Mouse (Mus musculus) G1E (cell line): Measurements from ENCODE around the gene Gm45140. TPM values are rescaled to one million over a fixed set of nuclear protein-coding genes. Genes with fewer than 3 reads are reported as not detected.

Source experiments
- ATAC-seq: 2 replicates; pipeline ENCODE4 v1.8.0; 2016; ENCODE audit warnings: mild to moderate bottlenecking; ENCODE audit not compliant: insufficient number of reproducible peaks, poor library complexity, low FRiP score, severe bottlenecking; ENCODE audit errors: extremely low read depth
- DNase-seq: peaks from one replicate; pipeline ENCODE4 v3.0.0; 2012; ENCODE audit warnings: low spot score
- H3K27me3 ChIP-seq: 2 replicates; pipeline ENCODE4 v1.6.1; 2012; ENCODE audit warnings: mild to moderate bottlenecking, low read length, inconsistent platforms; ENCODE audit not compliant: insufficient read depth
- H3K36me3 ChIP-seq: replicated peaks from 2 replicates; pipeline ENCODE3; 2012; ENCODE audit warnings: mild to moderate bottlenecking, inconsistent platforms
- H3K4me1 ChIP-seq: 2 replicates; pipeline ENCODE4 v1.6.1; 2012; ENCODE audit warnings: low read depth, low read length, inconsistent platforms, mixed read lengths; ENCODE audit not compliant: insufficient read depth
- H3K4me3 ChIP-seq: 2 replicates; pipeline ENCODE4 v1.5.1; 2012; ENCODE audit warnings: low read depth, mild to moderate bottlenecking, inconsistent platforms, low read length, moderate library complexity, mixed read lengths
- H3K9me3 ChIP-seq: replicated peaks from 2 replicates; pipeline ENCODE4 v1.6.1; 2012; ENCODE audit warnings: inconsistent platforms
- CTCF ChIP-seq: IDR thresholded peaks from 2 replicates; pipeline ENCODE4 v1.5.1; 2012; ENCODE audit warnings: low read depth, low read length, inconsistent platforms, mixed read lengths
- GATA1 ChIP-seq: IDR thresholded peaks from 2 replicates; pipeline ENCODE4 v1.6.1; 2012; ENCODE audit warnings: borderline replicate concordance, low read length, inconsistent platforms, mixed read lengths
- GATA2 ChIP-seq: IDR thresholded peaks from 2 replicates; pipeline ENCODE4 v1.6.1; 2012; ENCODE audit warnings: low read depth, low read length, inconsistent platforms, borderline replicate concordance
- POLR2AphosphoS5 ChIP-seq: IDR thresholded peaks from 2 replicates; pipeline ENCODE4 v1.6.1; 2012; ENCODE audit warnings: low read depth, low read length, inconsistent platforms; ENCODE audit not compliant: insufficient replicate concordance
- TAL1 ChIP-seq: conservative IDR thresholded peaks from 2 replicates; pipeline ENCODE4 v1.6.1; 2012; ENCODE audit warnings: low read depth, low read length, inconsistent platforms, mixed read lengths
- polyA plus RNA-seq: library from polyadenylated mRNA; stranded (reverse); fragments of >175 nt; gene quantifications from 2 replicates; pipeline ENCODE4 v1.2.3, GENCODE M21; 2012
- total RNA-seq, 2 experiments: library from RNA; stranded (forward) in 1 of 2; stranded (reverse) in 1 of 2; fragments of 200-1000 nt in 1 of 2; fragments of >200 nt in 1 of 2; fragmentation: Nextera tagmentation in 1 of 2; gene quantifications; 2 replicates each; pipeline ENCODE4 v1.2.3; 2014 to 2017

The Gm45140 gene
- total RNA-seq (2014; fragmentation: Nextera tagmentation), result 10.5 and 12.1 TPM in 2 replicates
- 17.5 and 19.5 TPM in 2 replicates for total RNA-seq (2017)
- polyA plus RNA-seq, result 9.0 and 13.8 TPM in 2 replicates

- H3K27me3 ChIP-seq, result no peaks in the 10 kb centered on the region
- peaks cover 65% of the 10 kb centered on the region for H3K36me3 ChIP-seq
- TF ChIP-seq POLR2AphosphoS5, result no peak
- TF ChIP-seq GATA1, result no peak
- TF ChIP-seq TAL1, result no peak
- no peak for TF ChIP-seq GATA2
- no peak for TF ChIP-seq CTCF
- DNase-seq, result no peak
- H3K9me3 ChIP-seq, result no peaks in the 10 kb centered on the region
- peaks cover 26% of the 10 kb centered on the region for H3K4me1 ChIP-seq
- H3K4me3 ChIP-seq, result no peak within 1 kb of the TSS
- ATAC-seq, result no peak
Measured at GRCm38 (mm10) chr6:87835695-87836094, at the start of gene Gm45140. Gm45140 (minus strand) TSS chr6:87835795.

GRCm38 (mm10) chr6:87882816-87883215, 47.2 kb upstream of the Gm45140 start:
- no peak for ATAC-seq
- H3K36me3 ChIP-seq, result no peaks in the 10 kb centered on the region
- H3K9me3 ChIP-seq, result no peaks in the 10 kb centered on the region
- no peak overlapping the region for H3K4me3 ChIP-seq
- peaks cover 8% of the 10 kb centered on the region for H3K27me3 ChIP-seq
- DNase-seq, result no peak
- H3K4me1 ChIP-seq, result peaks cover 31% of the 10 kb centered on the region
- TF ChIP-seq CTCF (no peak), GATA2 (no peak), TAL1 (no peak), GATA1 (no peak), POLR2AphosphoS5 (no peak)

- H3K4me3 ChIP-seq, result no peak overlapping the region
- peaks cover 11% of the 10 kb centered on the region for H3K27me3 ChIP-seq
- H3K36me3 ChIP-seq, result no peaks in the 10 kb centered on the region
- ATAC-seq (no peak), DNase-seq (no peak)
- TF ChIP-seq TAL1, result no peak
- TF ChIP-seq GATA1, result no peak
- no peak for TF ChIP-seq GATA2
- TF ChIP-seq CTCF, result no peak
- TF ChIP-seq POLR2AphosphoS5, result no peak
- H3K9me3 ChIP-seq, result no peaks in the 10 kb centered on the region
- H3K4me1 ChIP-seq, result peaks cover 31% of the 10 kb centered on the region
Measured at GRCm38 (mm10) chr6:87882221-87882620, 46.6 kb upstream of the Gm45140 start.

GRCm38 (mm10) chr6:87879628-87880027, 44.0 kb upstream of the Gm45140 start:
- no peak for ATAC-seq
- H3K27me3 ChIP-seq, result peaks cover 19% of the 10 kb centered on the region
- no peak for DNase-seq
- H3K4me3 ChIP-seq, result no peak overlapping the region
- peaks cover 30% of the 10 kb centered on the region for H3K4me1 ChIP-seq
- H3K9me3 ChIP-seq, result no peaks in the 10 kb centered on the region
- H3K36me3 ChIP-seq, result no peaks in the 10 kb centered on the region
- TF ChIP-seq GATA2 (no peak), CTCF (no peak), POLR2AphosphoS5 (no peak), GATA1 (no peak), TAL1 (no peak)

- no peak overlapping the region for H3K4me3 ChIP-seq
- H3K27me3 ChIP-seq, result peaks cover 22% of the 10 kb centered on the region
- ATAC-seq (no peak), DNase-seq (no peak)
- H3K36me3 ChIP-seq, result no peaks in the 10 kb centered on the region
- peaks cover 2% of the 10 kb centered on the region; the same call in 1 of the 2 replicates for H3K9me3 ChIP-seq
- TF ChIP-seq GATA2, result no peak
- TF ChIP-seq TAL1, result peak; percentile 28; the same call in 1 of the 2 replicates
- TF ChIP-seq POLR2AphosphoS5, result no peak
- TF ChIP-seq CTCF, result no peak
- peaks cover 30% of the 10 kb centered on the region for H3K4me1 ChIP-seq
Measured at GRCm38 (mm10) chr6:87879010-87879409, 43.4 kb upstream of the Gm45140 start.

GRCm38 (mm10) chr6:87876068-87876643, 40.6 kb upstream of the Gm45140 start:
- ATAC-seq (no peak), DNase-seq (no peak)
- no peak overlapping the region for H3K4me3 ChIP-seq
- H3K4me1 ChIP-seq, result peaks cover 28% of the 10 kb centered on the region
- peaks cover 23% of the 10 kb centered on the region for H3K27me3 ChIP-seq
- H3K9me3 ChIP-seq, result peaks cover 3% of the 10 kb centered on the region; the same call in 1 of the 2 replicates
- TF ChIP-seq CTCF (no peak), GATA1 (no peak), GATA2 (no peak), POLR2AphosphoS5 (no peak), TAL1 (no peak)
- no peaks in the 10 kb centered on the region for H3K36me3 ChIP-seq
